Mouse (Mus musculus) gastrocnemius, postnatal 14 days (tissue): Measurements from ENCODE around the gene a. TPM values are rescaled to one million over a fixed set of nuclear protein-coding genes. Genes with fewer than 3 reads are reported as not detected.

Experiments used
- DNase-seq: peaks from one replicate; pipeline ENCODE4 v3.0.0; 2021; ENCODE audit warnings: mixed read lengths
- intact Hi-C: fragments of 180-260 bp; cut with DNase I; formaldehyde crosslinking; loops from one replicate; pipeline ENCODE4 v1.15.1; 2025; ENCODE audit warnings: low total_unique reads
- total RNA-seq, 2 experiments: library from RNA; stranded (reverse); gene quantifications; 2 replicates each; pipeline ENCODE4 v1.2.3; 2021

The a gene
- total RNA-seq, 2 experiments from 2014 or later = not detected

- DNase-seq = no peak
- intact Hi-C loops = no loop called here
Measured at GRCm38 (mm10) chr2:154776496-154776895, 14.7 kb upstream of the a start.

- intact Hi-C loops = no loop called here
- DNase-seq = no peak
Measured at GRCm38 (mm10) chr2:154779648-154780047, 11.6 kb upstream of the a start.

DNA sequence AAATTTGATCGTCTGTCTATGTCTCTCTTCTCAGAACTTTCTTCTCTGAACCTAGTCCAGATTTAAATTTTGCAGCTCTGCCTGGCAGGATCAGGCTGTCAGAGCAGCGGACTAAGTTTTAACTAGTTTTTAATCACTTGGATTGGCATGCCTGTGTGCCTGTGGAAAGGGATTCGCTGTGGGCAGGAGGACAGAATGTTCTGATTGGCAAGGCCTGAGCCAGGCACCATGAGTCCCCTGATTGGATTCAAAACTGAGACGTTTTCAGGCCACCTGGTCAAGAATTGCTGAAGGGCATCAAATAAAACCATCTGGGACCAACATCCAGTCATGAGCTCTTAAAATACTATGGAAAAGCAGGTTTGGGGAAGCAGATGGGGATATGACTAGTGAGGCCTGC is 8.8 kb upstream of the a start:
- no peak for DNase-seq
- intact Hi-C loops = no loop called here

- intact Hi-C loops = no loop called here
Measured at GRCm38 (mm10) chr2:154782856-154783650, 8.1 kb upstream of the a start.

DNA sequence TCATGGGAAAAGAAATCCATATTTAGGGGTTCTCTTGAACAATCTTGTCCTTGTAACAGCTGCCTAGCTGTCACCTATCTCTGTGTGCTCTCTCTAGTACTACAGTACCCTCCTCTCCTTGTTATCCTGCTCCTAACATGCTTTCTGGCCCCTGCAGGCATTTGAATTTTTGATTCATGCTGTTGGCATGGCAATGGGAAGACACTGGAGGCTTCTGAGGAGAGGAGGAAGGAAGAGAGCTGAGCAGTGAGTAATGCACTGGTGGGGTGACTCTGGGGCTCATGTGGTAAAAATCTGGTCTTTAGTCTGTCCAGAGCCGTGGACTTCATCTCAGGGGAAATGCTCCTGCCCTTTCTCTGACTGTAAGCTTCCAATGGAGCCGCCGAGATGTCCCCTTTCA is 5.9 kb upstream of the a start:
- intact Hi-C loops = no loop called here
- no peak for DNase-seq

More at GRCm38 (mm10) chr2:154782856-154783650, 8.1 kb upstream of the a start:
- DNase-seq = no peak

- no peak for DNase-seq
- intact Hi-C loops = no loop called here
Measured at GRCm38 (mm10) chr2:154786187-154786586, 5.0 kb upstream of the a start.

- no peak for DNase-seq
- intact Hi-C loops = no loop called here
Measured at GRCm38 (mm10) chr2:154786776-154787175, 4.4 kb upstream of the a start.

DNA sequence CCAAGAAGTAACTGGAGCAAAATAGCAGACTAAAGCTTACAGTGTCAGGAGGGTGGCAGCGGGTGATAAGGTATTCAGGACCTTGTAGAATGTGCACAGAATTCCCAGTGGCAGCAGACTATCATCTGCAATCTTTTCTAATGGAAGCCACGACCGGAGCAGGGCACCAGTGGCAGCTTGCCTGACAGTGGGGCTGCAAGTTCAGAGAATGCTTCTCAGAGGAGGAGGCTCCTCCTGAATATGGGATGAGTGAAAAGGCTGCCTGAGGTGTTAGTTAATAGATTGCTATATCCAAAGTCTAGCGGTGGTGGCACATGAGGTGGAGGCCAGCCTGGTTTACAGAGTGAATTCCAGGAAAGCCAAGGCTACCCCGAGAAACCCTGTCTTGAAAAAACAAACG is 1.8 kb upstream of the a start:
- intact Hi-C loops = no loop called here
- DNase-seq = no peak

DNA sequence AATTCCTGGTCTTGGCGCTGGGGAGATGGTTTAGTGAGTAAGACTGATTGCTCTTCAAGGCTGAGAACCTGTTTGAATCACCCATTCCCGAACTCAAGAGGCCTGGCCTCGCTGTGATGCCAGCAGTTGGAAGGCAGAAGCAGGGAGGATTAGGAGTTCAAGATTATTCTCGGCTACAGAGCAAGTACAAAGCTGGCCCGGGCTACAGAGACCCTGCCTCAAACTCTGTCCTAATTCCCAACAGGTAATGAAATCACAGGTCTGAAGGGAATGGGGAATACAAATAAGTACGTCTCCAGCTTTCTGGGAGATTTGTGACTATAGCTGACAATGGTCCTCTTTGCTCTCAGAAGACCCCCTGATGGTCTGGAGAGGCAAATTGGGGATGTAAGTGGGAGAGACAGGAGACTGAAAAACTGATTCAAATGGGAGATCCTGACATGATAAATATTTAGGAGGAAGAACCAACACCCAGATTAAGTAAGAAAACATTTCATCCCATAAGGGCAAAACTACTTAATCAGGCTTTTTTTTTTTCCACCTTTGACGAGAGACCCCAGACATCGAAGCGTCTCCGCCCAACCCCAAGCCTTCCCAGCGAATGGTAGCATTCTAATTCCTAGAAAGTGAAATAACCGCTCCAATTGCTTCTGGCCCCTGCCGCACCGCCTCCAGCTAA is 1.1 kb upstream of the a start:
- intact Hi-C loops = no loop called here
- no peak for DNase-seq

DNA sequence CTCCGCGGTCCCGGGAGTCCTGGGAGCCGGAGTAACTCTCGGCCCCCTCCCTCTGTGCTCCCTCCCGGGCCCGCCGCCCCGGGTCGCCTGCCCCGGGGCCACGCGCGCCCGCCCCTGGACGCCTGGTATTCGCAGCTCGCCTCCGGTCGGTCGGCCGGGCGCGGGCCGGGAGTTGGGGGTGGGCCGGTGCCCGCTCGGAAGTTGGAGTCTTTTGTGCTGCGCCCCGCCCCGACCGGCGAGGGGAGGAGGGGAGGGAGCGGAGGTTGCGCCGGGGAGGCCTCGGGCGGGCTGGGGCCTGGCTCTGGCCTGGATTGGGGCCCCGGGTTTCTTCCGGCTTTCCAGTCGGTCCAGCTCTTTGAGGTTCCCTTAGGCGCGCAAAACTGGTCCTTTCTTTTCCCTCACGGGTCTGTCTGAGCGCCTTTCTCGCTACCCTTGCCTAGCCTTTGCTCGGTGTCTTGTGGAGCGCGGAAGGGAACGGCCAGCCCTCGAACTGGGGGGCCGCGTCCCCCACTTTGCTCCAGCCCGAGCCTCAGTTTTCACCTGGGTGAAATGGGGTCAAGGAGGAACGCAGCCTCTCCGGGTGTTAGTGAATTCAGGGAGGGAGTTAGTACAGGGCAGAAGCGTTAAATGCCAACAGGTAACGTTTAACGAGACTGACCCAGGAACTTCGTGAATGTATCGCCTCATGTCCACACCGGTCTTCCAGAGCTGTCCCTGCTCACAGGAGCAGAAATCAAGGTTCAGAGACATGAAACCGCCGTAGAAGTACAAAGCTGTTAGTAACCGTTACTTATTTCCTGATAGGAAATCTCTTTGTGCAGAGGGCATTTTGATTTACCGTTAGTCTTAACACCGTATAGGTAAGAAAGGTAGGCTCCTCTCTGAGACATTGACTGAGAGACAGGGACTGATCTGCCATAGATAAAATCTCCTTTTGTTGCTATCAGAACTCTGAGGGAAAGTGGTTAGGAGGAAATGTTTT is 750 bp downstream of the a start:
- peak; percentile 84 for DNase-seq
- intact Hi-C loops = no loop called here

GRCm38 (mm10) chr2:154803372-154803771 is 12.2 kb downstream of the a start:
- intact Hi-C loops = no loop called here
- no peak for DNase-seq

DNA sequence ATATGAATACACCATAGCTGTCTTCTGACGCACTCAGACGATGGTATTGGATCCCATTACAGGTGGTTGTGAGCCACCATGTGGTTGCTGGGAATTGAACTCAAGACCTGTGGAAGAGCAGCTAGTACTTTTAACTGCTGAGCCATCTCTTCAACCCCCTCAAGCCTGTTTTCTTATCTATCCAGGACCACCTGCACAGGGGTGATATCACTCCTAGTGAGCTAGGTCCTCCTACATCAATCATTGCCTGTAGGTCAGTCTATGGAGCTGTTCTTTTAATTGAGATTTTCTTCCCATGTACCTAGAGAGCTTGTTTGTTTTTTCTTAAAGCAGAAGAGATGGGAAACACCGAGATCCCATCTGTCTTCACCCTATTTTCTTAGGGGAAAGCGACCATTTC is 12.6 kb downstream of the a start:
- intact Hi-C loops = no loop called here
- no peak for DNase-seq

- DNase-seq = no peak
Measured at GRCm38 (mm10) chr2:154807689-154808088, 16.5 kb downstream of the a start.

DNA sequence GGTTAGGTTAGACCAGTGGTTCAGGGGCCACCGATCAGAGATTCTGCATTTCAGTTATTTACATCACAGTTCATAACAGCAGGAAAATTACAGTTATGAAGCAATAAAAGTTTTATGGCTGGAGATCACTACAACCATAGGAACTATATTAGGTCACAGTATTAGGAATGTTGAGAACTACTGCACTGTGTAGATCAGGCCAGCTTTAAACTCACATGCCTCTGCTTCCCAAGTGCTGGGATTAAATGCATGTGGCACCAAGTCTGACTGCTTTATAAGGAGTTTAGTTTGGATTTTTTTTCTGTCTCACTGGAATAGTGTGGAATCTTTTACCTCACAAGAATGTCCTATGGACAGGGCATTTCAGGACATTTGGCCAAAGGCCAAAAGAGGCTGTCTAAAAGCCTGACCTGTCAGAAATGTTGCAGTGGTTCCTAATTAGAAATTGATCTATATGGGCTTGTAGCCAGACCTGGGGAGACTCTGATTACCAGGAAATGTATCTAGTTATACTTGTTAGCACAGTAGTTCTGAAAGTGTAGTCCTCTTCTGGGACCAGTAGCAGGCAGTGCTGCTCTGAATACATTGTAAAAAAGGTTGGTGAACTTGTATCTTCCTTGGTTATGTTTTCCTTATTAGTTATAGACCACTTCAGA is 18.0 kb downstream of the a start:
- no peak for DNase-seq
- intact Hi-C loops = no loop called here

More at GRCm38 (mm10) chr2:154807689-154808088, 16.5 kb downstream of the a start:
- intact Hi-C loops = no loop called here

DNA sequence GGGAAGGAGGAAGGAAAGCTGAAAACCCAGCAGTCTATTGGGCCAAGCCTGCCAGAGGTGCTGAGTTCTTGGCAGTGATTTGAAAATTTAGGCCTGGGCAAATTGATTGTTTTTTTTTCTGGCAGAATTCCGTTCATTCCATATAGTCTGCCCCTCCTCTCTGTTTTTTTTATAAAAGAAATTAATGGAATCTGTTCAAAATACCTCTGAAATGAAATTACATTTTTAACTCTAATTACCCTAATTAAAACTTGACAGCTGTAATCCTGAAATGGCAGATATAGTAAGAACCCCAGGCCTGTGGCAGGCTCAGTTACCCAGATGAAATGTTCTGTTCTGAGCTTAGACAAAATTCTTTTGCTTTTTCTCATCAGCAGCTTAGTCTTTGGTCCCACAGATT is 19.6 kb downstream of the a start:
- DNase-seq = no peak
- intact Hi-C loops = no loop called here

DNA sequence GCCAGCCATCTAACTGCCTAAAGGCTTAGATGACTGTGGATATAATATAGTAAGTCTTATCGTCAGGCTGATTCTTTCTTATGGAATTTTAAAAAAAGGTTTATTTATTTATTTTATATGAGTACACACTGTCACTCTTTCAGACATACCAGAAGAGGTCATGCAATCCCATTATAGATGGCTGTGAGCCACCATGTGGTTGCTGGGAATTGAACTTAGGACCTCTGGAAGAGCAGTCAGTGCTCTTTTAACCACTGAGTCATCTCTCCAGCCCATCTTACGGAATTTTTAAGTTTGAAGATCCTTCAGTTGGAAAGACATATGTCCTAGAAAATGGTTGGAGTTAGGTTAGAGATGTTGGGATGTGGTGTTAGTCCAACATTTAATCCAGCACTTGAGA is 22.2 kb downstream of the a start:
- no peak for DNase-seq
- intact Hi-C loops = no loop called here

DNA sequence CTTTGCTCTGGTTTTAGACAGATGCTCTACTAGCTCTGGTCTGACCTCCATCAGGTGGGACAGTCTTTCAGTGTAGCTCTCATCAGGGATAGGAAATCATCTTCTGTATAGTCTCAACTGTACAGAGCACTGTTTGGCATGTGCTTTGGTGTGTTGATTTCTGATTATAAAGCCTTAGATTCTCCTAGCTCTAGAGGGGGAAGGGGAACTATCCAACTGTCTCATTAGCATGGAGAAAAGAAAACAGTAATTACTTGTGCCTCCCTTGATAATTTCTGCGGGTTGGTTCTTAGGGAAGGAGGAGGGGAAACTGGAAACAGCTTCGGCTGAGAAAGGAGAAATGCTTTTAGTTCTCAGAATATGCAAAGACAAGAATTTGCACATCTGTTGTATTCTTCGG is 25.9 kb downstream of the a start:
- intact Hi-C loops = no loop called here
- no peak for DNase-seq

DNA sequence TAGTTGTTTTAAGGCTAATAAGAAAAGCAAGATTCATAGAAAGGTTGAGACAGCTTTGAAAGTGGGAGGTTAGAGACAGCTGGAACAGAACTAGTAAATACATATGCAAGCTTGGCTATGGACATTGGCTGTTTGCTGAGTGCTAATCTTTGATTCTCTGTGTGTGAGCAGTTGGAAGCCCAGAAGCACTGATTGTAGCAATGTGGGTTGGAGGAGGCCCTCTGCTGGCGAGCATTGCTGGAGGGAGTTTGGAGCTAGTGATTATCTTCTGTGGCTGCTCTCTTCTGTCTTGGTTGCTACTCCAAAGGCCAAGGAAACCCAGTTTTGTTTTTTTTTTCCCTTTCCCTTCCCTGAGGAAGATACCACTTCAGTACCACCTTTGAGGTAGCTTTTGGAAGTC is 26.6 kb downstream of the a start:
- intact Hi-C loops = no loop called here
- peak; percentile 52 for DNase-seq

DNA sequence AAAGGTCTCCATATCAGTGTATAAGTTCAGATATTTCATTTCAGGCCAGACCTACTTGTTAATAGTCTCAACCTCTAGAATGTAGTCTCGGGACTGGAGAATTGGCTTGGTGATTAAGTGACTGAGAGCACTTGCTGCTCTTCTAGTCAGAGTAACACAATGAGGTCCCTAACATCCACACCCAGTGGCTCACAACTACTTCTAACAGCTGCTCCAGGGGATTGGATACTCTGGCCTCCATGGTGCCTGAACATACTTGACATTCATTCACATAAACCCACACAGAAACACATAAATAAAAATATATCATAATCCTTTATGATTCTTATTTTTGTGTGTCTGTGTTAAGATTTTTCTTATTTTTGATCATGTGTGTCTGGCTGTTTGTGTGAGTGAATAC is 27.4 kb downstream of the a start:
- intact Hi-C loops = no loop called here
- DNase-seq = no peak

GRCm38 (mm10) chr2:154820346-154820745 is 29.1 kb downstream of the a start:
- intact Hi-C loops = no loop called here
- no peak for DNase-seq
